Mouse (Mus musculus) CH12.LX (cell line): Measurements from ENCODE around the gene Gm15155. TPM values are rescaled to one million over a fixed set of nuclear protein-coding genes. Genes with fewer than 3 reads are reported as not detected.

Experiments used
- DNase-seq: peaks from one replicate; pipeline ENCODE4 v3.0.0-alpha.2; 2013; ENCODE audit errors: extremely low read depth
- H3K27ac ChIP-seq: 2 replicates; pipeline ENCODE4 v1.5.1; 2012; ENCODE audit warnings: low read depth, mild to moderate bottlenecking, control low read depth, moderate library complexity; ENCODE audit not compliant: insufficient read depth
- H3K27me3 ChIP-seq: replicated peaks from 2 replicates; pipeline ENCODE3; 2012; ENCODE audit warnings: inconsistent platforms
- H3K36me3 ChIP-seq, 2 experiments: replicated peaks in 1 of 2; 2 replicates each; pipeline versions ENCODE3 to v1.6.1; 2012; ENCODE audit warnings: inconsistent platforms in 1 of 2, low read length in 1 of 2, mild to moderate bottlenecking in 1 of 2, mixed read lengths in 1 of 2, moderate library complexity in 1 of 2; ENCODE audit not compliant: control insufficient read depth in 1 of 2, insufficient read depth in 1 of 2
- H3K4me1 ChIP-seq, 2 experiments: 2 replicates each; pipeline ENCODE4 v1.6.1; 2012; ENCODE audit warnings: inconsistent platforms in 1 of 2, moderate library complexity in 1 of 2; ENCODE audit not compliant: insufficient read depth in 2 of 2, control insufficient read depth in 1 of 2
- H3K4me2 ChIP-seq: 2 replicates; pipeline ENCODE4 v1.6.1; 2012; ENCODE audit warnings: low read depth, mild to moderate bottlenecking, control low read depth; ENCODE audit not compliant: poor library complexity, insufficient read depth, severe bottlenecking
- H3K4me3 ChIP-seq, 3 experiments: fragments of 150-350 bp in 1 of 3; sonication (generic) in 1 of 3; replicated peaks in 1 of 3; 2 replicates each; pipeline versions ENCODE3 to v1.5.1; 2011 to 2012; ENCODE audit warnings: low read depth in 2 of 3, low read length in 2 of 3, mild to moderate bottlenecking in 2 of 3, moderate library complexity in 2 of 3, control low read depth in 1 of 3, improper control_type of control experiment in 1 of 3, inconsistent platforms in 1 of 3, mixed read lengths in 1 of 3; ENCODE audit not compliant: poor library complexity in 1 of 3
- H3K79me2 ChIP-seq: replicated peaks from 2 replicates; pipeline ENCODE4 v1.6.1; 2012; ENCODE audit warnings: mild to moderate bottlenecking, moderate library complexity; ENCODE audit not compliant: control insufficient read depth, poor library complexity, insufficient read depth, severe bottlenecking; ENCODE audit errors: extremely low read depth
- H3K9ac ChIP-seq: 2 replicates; pipeline ENCODE4 v1.6.1; 2012; ENCODE audit warnings: low read depth, mild to moderate bottlenecking, control low read depth, moderate library complexity; ENCODE audit not compliant: insufficient read depth
- H3K9me3 ChIP-seq: replicated peaks from 2 replicates; pipeline ENCODE3; 2012; ENCODE audit warnings: low read length, inconsistent platforms, mixed read lengths
- BHLHE40 ChIP-seq: IDR thresholded peaks from 2 replicates; pipeline ENCODE4 v1.6.1; 2011; ENCODE audit warnings: mild to moderate bottlenecking, low read depth, low read length, improper control_type of control experiment
- CTCF ChIP-seq, 2 experiments: IDR thresholded peaks in 1 of 2; conservative IDR thresholded peaks in 1 of 2; 2 replicates each; pipeline ENCODE4 v1.5.1; 2011 to 2012; ENCODE audit warnings: low read depth in 2 of 2, low read length in 2 of 2, improper control_type of control experiment in 1 of 2, inconsistent platforms in 1 of 2, mild to moderate bottlenecking in 1 of 2, moderate library complexity in 1 of 2
- E2F4 ChIP-seq: IDR thresholded peaks from 2 replicates; pipeline ENCODE4 v1.6.1; 2011; ENCODE audit warnings: low read depth, low read length, improper control_type of control experiment; ENCODE audit not compliant: insufficient replicate concordance
- ELF1 ChIP-seq: IDR thresholded peaks from 2 replicates; pipeline ENCODE4 v1.6.1; 2014; ENCODE audit warnings: low read depth, mild to moderate bottlenecking, inconsistent platforms, low read length, improper control_type of control experiment
- EP300 ChIP-seq: IDR thresholded peaks from 2 replicates; pipeline ENCODE4 v1.6.1; 2011; ENCODE audit warnings: low read length, improper control_type of control experiment
- IRF4 ChIP-seq: IDR thresholded peaks from 2 replicates; pipeline ENCODE4 v1.6.1; 2014; ENCODE audit warnings: low read depth, mild to moderate bottlenecking, inconsistent platforms, low read length, improper control_type of control experiment
- JUN ChIP-seq: IDR thresholded peaks from 2 replicates; pipeline ENCODE4 v1.6.1; 2011; ENCODE audit warnings: low read depth, mild to moderate bottlenecking, low read length, improper control_type of control experiment, moderate library complexity; ENCODE audit not compliant: insufficient read depth
- JUND ChIP-seq: conservative IDR thresholded peaks from 2 replicates; pipeline ENCODE4 v1.6.1; 2011; ENCODE audit warnings: low read depth, low read length, improper control_type of control experiment
- KAT2A ChIP-seq: IDR thresholded peaks from 2 replicates; pipeline ENCODE4 v1.6.1; 2012; ENCODE audit warnings: low read length, improper control_type of control experiment, inconsistent platforms; ENCODE audit not compliant: insufficient replicate concordance
- MAFK ChIP-seq: IDR thresholded peaks from 2 replicates; pipeline ENCODE4 v1.6.1; 2011; ENCODE audit warnings: low read length, improper control_type of control experiment; ENCODE audit not compliant: insufficient replicate concordance
- MEF2A ChIP-seq: IDR thresholded peaks from 2 replicates; pipeline ENCODE4 v1.6.1; 2014; ENCODE audit warnings: low read depth, mild to moderate bottlenecking, inconsistent platforms, low read length, improper control_type of control experiment, borderline replicate concordance
- MYC ChIP-seq: IDR thresholded peaks from 2 replicates; pipeline ENCODE4 v1.6.1; 2011; ENCODE audit warnings: low read depth, mild to moderate bottlenecking, improper control_type of control experiment, low read length
- NELFE ChIP-seq: IDR thresholded peaks from 2 replicates; pipeline ENCODE4 v1.6.1; 2011; ENCODE audit warnings: low read depth, low read length, improper control_type of control experiment
- POLR2A ChIP-seq: IDR thresholded peaks from 2 replicates; pipeline ENCODE4 v1.6.1; 2011; ENCODE audit warnings: low read depth, mild to moderate bottlenecking, improper control_type of control experiment, low read length
- RAD21 ChIP-seq: IDR thresholded peaks from 2 replicates; pipeline ENCODE4 v1.6.1; 2011; ENCODE audit warnings: low read depth, mild to moderate bottlenecking, low read length, improper control_type of control experiment, moderate library complexity
- RCOR1 ChIP-seq: conservative IDR thresholded peaks from 2 replicates; pipeline ENCODE4 v1.6.1; 2012; ENCODE audit warnings: low read depth, mild to moderate bottlenecking, inconsistent platforms, low read length, improper control_type of control experiment
- SIN3A ChIP-seq: IDR thresholded peaks from 2 replicates; pipeline ENCODE4 v1.6.1; 2012; ENCODE audit warnings: low read length, improper control_type of control experiment, inconsistent platforms
- SMC3 ChIP-seq: IDR thresholded peaks from 2 replicates; pipeline ENCODE4 v1.6.1; 2011; ENCODE audit warnings: low read depth, low read length, improper control_type of control experiment
- TBP ChIP-seq: conservative IDR thresholded peaks from 2 replicates; pipeline ENCODE4 v1.6.1; 2011; ENCODE audit warnings: low read depth, low read length, improper control_type of control experiment
- TCF12 ChIP-seq: IDR thresholded peaks from 2 replicates; pipeline ENCODE4 v1.6.1; 2014; ENCODE audit warnings: low read depth, mild to moderate bottlenecking, inconsistent platforms, low read length, improper control_type of control experiment
- UBTF ChIP-seq: IDR thresholded peaks from 2 replicates; pipeline ENCODE4 v1.6.1; 2012; ENCODE audit warnings: low read depth, mild to moderate bottlenecking, inconsistent platforms, low read length, improper control_type of control experiment, moderate library complexity
- USF1 ChIP-seq: IDR thresholded peaks from 2 replicates; pipeline ENCODE4 v1.6.1; 2014; ENCODE audit warnings: low read depth, mild to moderate bottlenecking, inconsistent platforms, low read length, improper control_type of control experiment
- USF2 ChIP-seq: conservative IDR thresholded peaks from 2 replicates; pipeline ENCODE4 v1.6.1; 2011; ENCODE audit warnings: low read depth, low read length, improper control_type of control experiment
- ZMIZ1 ChIP-seq: IDR thresholded peaks from 2 replicates; pipeline ENCODE4 v1.6.1; 2012; ENCODE audit warnings: low read depth, mild to moderate bottlenecking, inconsistent platforms, low read length, improper control_type of control experiment
- dilution Hi-C: fragments of 300-500 bp; cut with MboI; formaldehyde crosslinking; loops from 2 replicates; pipeline ENCODE4 v1.14.3; 2020; ENCODE audit warnings: low sequenced_read_pairs; ENCODE audit not compliant: extremely low pct_unique_long_range_greater_than_20kb, extremely low pct_ligation_motif_present
- in situ Hi-C: fragments of 300-500 bp; cut with MboI; formaldehyde crosslinking; loops from 3 replicates; pipeline ENCODE4 v1.14.3; 2019; ENCODE audit warnings: low sequenced_read_pairs, low pct_ligation_motif_present, low pct_unique_long_range_greater_than_20kb, mixed read lengths
- polyA plus RNA-seq: library from polyadenylated mRNA; unstranded; fragments of >175 nt; gene quantifications from 2 replicates; pipeline ENCODE4 v1.2.1, GENCODE M21; 2012; ENCODE audit warnings: low read depth; ENCODE audit not compliant: insufficient read length
- total RNA-seq, 2 experiments: library from RNA; depleted of rRNA; stranded (reverse); fragments of 300-350 nt in 1 of 2; fragments of >200 nt in 1 of 2; gene quantifications; 2 replicates each; pipeline ENCODE4 v1.2.3; 2012 to 2014

Gm15155 gene
- total and polyA plus RNA-seq, 3 experiments: not detected

- Histone ChIP-seq H3K9ac (no peak overlapping the region), H3K4me3 (no peak overlapping the region), H3K4me1 (no peaks in the 10 kb centered on the region), H3K79me2 (no peaks in the 10 kb centered on the region), H3K9me3 (no peaks in the 10 kb centered on the region), H3K4me2 (no peak overlapping the region), H3K27ac (no peak overlapping the region), H3K36me3 (no peaks in the 10 kb centered on the region), H3K27me3 (no peaks in the 10 kb centered on the region)
- DNase-seq: no peak
- dilution Hi-C loops: no loop called here
- no peak for TF ChIP-seq IRF4
- no peak for TF ChIP-seq BHLHE40
- no peak for TF ChIP-seq CTCF (conservative IDR thresholded peaks at IDR 0.05 in 1 of 2, IDR thresholded peaks at IDR 0.05 in 1 of 2; ENCODE audit: low read depth in 2 of 2, low read length in 2 of 2)
- no peak for TF ChIP-seq TCF12
- TF ChIP-seq KAT2A: no peak
- TF ChIP-seq RCOR1: no peak
- no peak for TF ChIP-seq USF2
- no peak for TF ChIP-seq POLR2A
- no peak for TF ChIP-seq MAFK
- no peak for TF ChIP-seq SIN3A
- no peak for TF ChIP-seq NELFE
- no peak for TF ChIP-seq ZMIZ1
- TF ChIP-seq USF1: no peak
- no peak for TF ChIP-seq ELF1
- no peak for TF ChIP-seq JUND
- no peak for TF ChIP-seq EP300
- TF ChIP-seq, all 38 proteins: peak for 0
- in situ Hi-C loops: no loop called here
Measured at GRCm38 (mm10) chrX:156009756-156010155, 385.2 kb downstream of the Gm15155 start.

- no peak for DNase-seq
- H3K9ac ChIP-seq: no peak overlapping the region
- H3K4me3 ChIP-seq: no peak overlapping the region
- no peak overlapping the region for H3K27ac ChIP-seq
- H3K4me2 ChIP-seq: no peak overlapping the region
- dilution Hi-C loops: no loop called here
- H3K4me1 ChIP-seq: no peaks in the 10 kb centered on the region
- TF ChIP-seq BHLHE40 (no peak), SMC3 (no peak), MYC (no peak), RAD21 (no peak), EP300 (no peak), USF2 (no peak), UBTF (no peak), ZMIZ1 (no peak), JUN (no peak), TBP (no peak), E2F4 (no peak), MEF2A (no peak), KAT2A (no peak)
- TF ChIP-seq, all 38 proteins: peak for 0
- Histone ChIP-seq H3K79me2 (no peaks in the 10 kb centered on the region), H3K9me3 (no peaks in the 10 kb centered on the region), H3K27me3 (no peaks in the 10 kb centered on the region), H3K36me3 (no peaks in the 10 kb centered on the region)
- in situ Hi-C loops: no loop called here
Measured at GRCm38 (mm10) chrX:156155776-156156175, 531.2 kb downstream of the Gm15155 start.
